Mouse (Mus musculus) mouse embryonic stem cell (cell line): ENCODE measurements around the gene Fanca.

Experiments
- in situ Hi-C, 2 experiments: fragments of 300-500 bp; cut with MboI; formaldehyde crosslinking; loops; 1 replicate in 1 of 2; 3 replicates in 1 of 2; pipeline ENCODE4 v1.14.3; 2019 to 2020; ENCODE audit warnings: low sequenced_read_pairs in 2 of 2, low pct_unique_long_range_greater_than_20kb in 1 of 2, mixed read lengths in 1 of 2; ENCODE audit not compliant: unreplicated experiment in 1 of 2

Fanca gene

GRCm38 (mm10) chr8:123332262-123333090 is 14.1 kb upstream of the Fanca start, which contains the start of gene Spire2:
Gene Spire2 (plus strand): TSS chr8:123332713.
- in situ Hi-C loops = no loop called here

GRCm38 (mm10) chr8:123331810-123332209 is 13.4 kb upstream of the Fanca start:
- in situ Hi-C loops = no loop called here

GRCm38 (mm10) chr8:123331301-123331700 is 12.9 kb upstream of the Fanca start:
- in situ Hi-C loops = no loop called here

- in situ Hi-C loops = no loop called here
Measured at GRCm38 (mm10) chr8:123330701-123331100, 12.3 kb upstream of the Fanca start.

GRCm38 (mm10) chr8:123329961-123330360 is 11.6 kb upstream of the Fanca start:
- in situ Hi-C loops = no loop called here

- in situ Hi-C loops = no loop called here
Measured at GRCm38 (mm10) chr8:123329350-123329749, 11.0 kb upstream of the Fanca start.

- in situ Hi-C loops = no loop called here
Measured at GRCm38 (mm10) chr8:123328552-123328951, 10.2 kb upstream of the Fanca start.

GRCm38 (mm10) chr8:123319522-123320164 is 1.3 kb upstream of the Fanca start:
- in situ Hi-C loops = no loop called here

- in situ Hi-C loops = no loop called here
Measured at GRCm38 (mm10) chr8:123317781-123318466, 452 bp downstream of the Fanca start.

GRCm38 (mm10) chr8:123308738-123309137 is 9.6 kb downstream of the Fanca start:
- in situ Hi-C loops = no loop called here

- in situ Hi-C loops = no loop called here
Measured at GRCm38 (mm10) chr8:123298301-123298700, 20.1 kb downstream of the Fanca start.

- in situ Hi-C loops = no loop called here
Measured at GRCm38 (mm10) chr8:123292785-123293184, 25.6 kb downstream of the Fanca start.

GRCm38 (mm10) chr8:123292281-123292680 is 26.1 kb downstream of the Fanca start:
- in situ Hi-C loops = no loop called here

- in situ Hi-C loops = no loop called here
Measured at GRCm38 (mm10) chr8:123291716-123292115, 26.7 kb downstream of the Fanca start.

GRCm38 (mm10) chr8:123290679-123291078 is 27.7 kb downstream of the Fanca start:
- in situ Hi-C loops = no loop called here

- in situ Hi-C loops = no loop called here
Measured at GRCm38 (mm10) chr8:123290166-123290565, 28.2 kb downstream of the Fanca start.

- in situ Hi-C loops = no loop called here
Measured at GRCm38 (mm10) chr8:123287362-123287761, 31.0 kb downstream of the Fanca start.

- in situ Hi-C loops = no loop called here
Measured at GRCm38 (mm10) chr8:123284493-123284892, 33.9 kb downstream of the Fanca start.

GRCm38 (mm10) chr8:123283991-123284390 is 34.4 kb downstream of the Fanca start:
- in situ Hi-C loops = no loop called here
